Mouse (Mus musculus) ES-Bruce4 (cell line): ENCODE results near the gene Nudt17. TPM values are rescaled to one million over a fixed set of nuclear protein-coding genes. Genes with fewer than 3 reads are reported as not detected.
A peak's percentile ranks its signal among the peaks of the same experiment; 100 is the strongest.

ENCODE experiments used
- H3K27ac ChIP-seq: 2 replicates; pipeline ENCODE4 v1.5.1; 2012; ENCODE audit warnings: low read length, inconsistent platforms; ENCODE audit not compliant: insufficient read depth
- H3K27me3 ChIP-seq: 2 replicates; pipeline ENCODE4 v1.6.1; 2012; ENCODE audit warnings: mild to moderate bottlenecking, low read length, inconsistent platforms; ENCODE audit not compliant: control insufficient read depth, poor library complexity, insufficient read depth, severe bottlenecking
- H3K36me3 ChIP-seq: 2 replicates; pipeline ENCODE4 v1.6.1; 2012; ENCODE audit warnings: inconsistent platforms, mild to moderate bottlenecking, low read length, moderate library complexity; ENCODE audit not compliant: control insufficient read depth, poor library complexity, insufficient read depth, severe bottlenecking
- H3K4me1 ChIP-seq: one replicate; pipeline ENCODE4 v1.8.1; 2011; ENCODE audit warnings: low read length; ENCODE audit not compliant: control insufficient read depth, insufficient read depth
- H3K4me3 ChIP-seq: 2 replicates; pipeline ENCODE4 v1.5.1; 2011; ENCODE audit warnings: low read depth, mild to moderate bottlenecking, low read length
- H3K9ac ChIP-seq: 2 replicates; pipeline ENCODE4 v1.6.1; 2012; ENCODE audit warnings: low read depth, mild to moderate bottlenecking, inconsistent platforms; ENCODE audit not compliant: poor library complexity, severe bottlenecking
- H3K9me3 ChIP-seq: replicated peaks from 2 replicates; pipeline ENCODE4 v1.6.1; 2012; ENCODE audit warnings: mild to moderate bottlenecking, low read length, inconsistent platforms; ENCODE audit not compliant: control insufficient read depth, poor library complexity, insufficient read depth, severe bottlenecking
- CTCF ChIP-seq: IDR thresholded peaks from one replicate; pipeline ENCODE4 v1.8.1; 2011; ENCODE audit warnings: low read depth, low read length
- EP300 ChIP-seq: IDR thresholded peaks from 2 replicates; pipeline ENCODE4 v1.6.1; 2011; ENCODE audit warnings: low read depth, low read length; ENCODE audit not compliant: insufficient read depth
- POLR2A ChIP-seq: IDR thresholded peaks from one replicate; pipeline ENCODE4 v1.8.1; 2011; ENCODE audit warnings: low read length; ENCODE audit not compliant: insufficient read depth
- polyA plus RNA-seq: library from polyadenylated mRNA; stranded (reverse); fragments of >200 nt; gene quantifications from 2 replicates; pipeline ENCODE4 v1.2.4, GENCODE M21; 2011; ENCODE audit warnings: low read depth; ENCODE audit not compliant: missing spikeins, insufficient read depth, insufficient read length

Gene Nudt17
- polyA plus RNA-seq, 1 experiment: 9.9 TPM

DNA sequence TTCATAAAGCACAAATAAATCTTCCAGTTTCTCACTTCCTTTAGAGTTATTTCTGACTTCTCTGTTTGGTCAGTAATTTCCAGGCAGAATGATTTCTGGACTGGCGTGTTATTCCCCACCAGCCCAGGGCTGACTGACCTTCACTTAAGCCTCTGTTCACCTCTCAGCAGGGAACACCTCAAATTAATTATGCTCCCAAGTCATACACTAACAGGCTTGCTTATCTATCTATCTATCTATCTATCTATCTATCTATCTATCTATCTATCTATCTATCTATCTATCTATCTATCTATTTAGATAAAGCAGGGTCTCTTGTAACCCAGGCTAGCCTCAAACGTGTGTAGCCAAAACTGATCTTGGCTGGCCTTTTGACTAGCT lies 312 bp upstream of the Nudt17 start:
- H3K27ac ChIP-seq: no peak overlapping the region
- no peaks in the 10 kb centered on the region for H3K27me3 ChIP-seq
- H3K4me3 ChIP-seq: no peak overlapping the region
- no peak overlapping the region for H3K9ac ChIP-seq
- TF ChIP-seq POLR2A (no peak), CTCF (no peak), EP300 (no peak)
- no peaks in the 10 kb centered on the region for H3K9me3 ChIP-seq
- peaks cover 21% of the 10 kb centered on the region for H3K36me3 ChIP-seq
- H3K4me1 ChIP-seq: peaks cover 3% of the 10 kb centered on the region

DNA sequence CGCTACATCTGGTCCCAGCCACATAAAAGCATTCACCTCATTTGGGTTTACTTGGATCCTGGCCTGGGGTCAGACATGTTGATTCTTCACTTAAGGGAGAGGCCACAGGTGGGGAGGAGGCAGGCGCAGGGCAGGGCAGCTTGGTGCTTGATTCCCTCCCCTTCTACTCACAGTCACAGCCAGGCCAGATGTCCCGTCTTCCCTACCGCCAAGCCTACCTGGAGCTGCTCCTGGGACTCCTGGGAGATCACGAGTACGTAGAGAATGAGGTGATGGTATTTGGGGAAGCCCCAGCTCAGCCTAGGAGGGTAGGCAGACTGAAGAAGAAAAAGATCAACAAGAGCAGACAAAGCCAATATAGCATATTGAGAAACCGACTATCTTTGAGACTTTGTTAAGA lies 1.4 kb downstream of the Nudt17 start:
- no peaks in the 10 kb centered on the region for H3K9me3 ChIP-seq
- TF ChIP-seq EP300 (no peak), CTCF (no peak), POLR2A (no peak)

DNA sequence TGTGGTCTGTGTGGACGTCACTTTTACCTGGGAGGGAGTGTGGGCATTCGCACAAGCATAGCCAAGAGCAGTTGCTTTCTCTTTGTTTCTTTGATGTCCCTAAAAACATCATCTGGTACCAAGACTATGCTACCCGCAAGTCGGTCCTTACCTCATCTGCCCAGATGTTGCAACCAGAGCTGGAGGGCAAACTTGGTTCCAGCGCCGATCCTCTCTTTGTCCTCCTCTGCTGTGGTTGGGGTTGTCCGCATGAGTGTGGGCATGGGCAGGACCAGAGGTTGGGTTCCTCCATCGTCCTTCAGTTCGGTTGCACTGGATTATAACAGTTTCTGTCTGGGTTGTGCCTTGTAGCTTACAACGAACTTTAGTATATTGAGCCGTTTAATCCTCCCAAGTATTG lies 2.1 kb downstream of the Nudt17 start:
- no peak for TF ChIP-seq POLR2A
- no peak for TF ChIP-seq EP300
- no peak for TF ChIP-seq CTCF
- H3K9me3 ChIP-seq: no peaks in the 10 kb centered on the region
- no peak overlapping the region for H3K4me3 ChIP-seq
- peaks cover 31% of the 10 kb centered on the region for H3K36me3 ChIP-seq
- H3K27me3 ChIP-seq: no peaks in the 10 kb centered on the region
- H3K9ac ChIP-seq: no peak overlapping the region
- no peak overlapping the region for H3K27ac ChIP-seq
- peaks cover 10% of the 10 kb centered on the region for H3K4me1 ChIP-seq

More for the DNA sequence above, 1.4 kb downstream of the Nudt17 start:
- Histone ChIP-seq H3K9ac (no peak overlapping the region), H3K27me3 (no peaks in the 10 kb centered on the region), H3K4me3 (no peak overlapping the region), H3K4me1 (peaks cover 7% of the 10 kb centered on the region), H3K36me3 (peaks cover 23% of the 10 kb centered on the region), H3K27ac (no peak overlapping the region)

DNA sequence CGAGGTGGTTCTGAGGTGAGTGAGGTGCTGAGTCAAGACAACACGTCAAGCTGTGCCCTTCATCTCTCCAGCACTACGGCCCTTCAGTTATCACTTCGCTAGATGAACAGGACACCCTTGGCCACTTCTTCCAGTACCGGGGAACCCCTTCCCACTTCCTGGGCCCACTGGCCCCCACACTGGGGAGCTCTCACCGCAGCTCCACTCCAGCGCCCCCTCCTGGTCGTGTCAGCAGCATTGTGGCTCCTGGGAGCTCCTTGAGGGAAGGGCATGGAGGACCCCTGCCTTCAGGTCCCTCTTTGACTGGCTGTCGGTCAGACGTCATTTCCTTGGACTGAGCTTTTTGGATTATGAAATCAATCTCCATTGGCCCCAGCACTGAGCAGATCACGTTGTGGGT lies 3.6 kb downstream of the Nudt17 start:
- H3K9me3 ChIP-seq: no peaks in the 10 kb centered on the region
- TF ChIP-seq CTCF (peak; percentile 74), EP300 (no peak)
- H3K27me3 ChIP-seq: no peaks in the 10 kb centered on the region
- H3K27ac ChIP-seq: no peak overlapping the region
- peaks cover 29% of the 10 kb centered on the region for H3K36me3 ChIP-seq
- H3K4me1 ChIP-seq: peaks cover 10% of the 10 kb centered on the region
- H3K4me3 ChIP-seq: no peak overlapping the region
- no peak overlapping the region for H3K9ac ChIP-seq

DNA sequence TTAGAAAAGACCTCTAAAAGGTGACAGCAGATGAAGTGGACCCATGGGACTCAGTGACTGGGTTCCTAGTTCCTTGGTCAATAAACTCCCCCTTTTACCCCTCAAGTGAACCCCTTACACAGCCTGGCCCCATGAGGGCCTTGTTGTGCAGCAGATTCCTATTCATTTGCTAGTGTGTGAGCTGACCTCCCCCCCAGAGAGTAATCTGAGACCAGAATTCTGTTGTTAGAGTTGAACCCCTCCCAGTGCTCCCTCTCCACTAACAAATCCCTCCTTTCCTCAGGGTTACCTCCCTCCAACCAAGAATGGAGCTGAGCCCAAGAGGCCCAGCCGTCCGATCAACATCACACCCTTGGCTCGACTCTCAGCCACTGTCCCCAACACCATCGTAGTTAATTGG lies 7.4 kb downstream of the Nudt17 start:
- Histone ChIP-seq H3K4me3 (peak overlapping the region; percentile 13; the same call in 1 of the 2 replicates), H3K9ac (peak overlapping the region; percentile 7; the same call in 1 of the 2 replicates), H3K36me3 (peaks cover 27% of the 10 kb centered on the region), H3K4me1 (peaks cover 12% of the 10 kb centered on the region), H3K27me3 (no peaks in the 10 kb centered on the region), H3K27ac (peak overlapping the region; percentile 68), H3K9me3 (no peaks in the 10 kb centered on the region)
- no peak for TF ChIP-seq CTCF
- peak; percentile 62; the same call in 1 of the 2 replicates for TF ChIP-seq EP300

DNA sequence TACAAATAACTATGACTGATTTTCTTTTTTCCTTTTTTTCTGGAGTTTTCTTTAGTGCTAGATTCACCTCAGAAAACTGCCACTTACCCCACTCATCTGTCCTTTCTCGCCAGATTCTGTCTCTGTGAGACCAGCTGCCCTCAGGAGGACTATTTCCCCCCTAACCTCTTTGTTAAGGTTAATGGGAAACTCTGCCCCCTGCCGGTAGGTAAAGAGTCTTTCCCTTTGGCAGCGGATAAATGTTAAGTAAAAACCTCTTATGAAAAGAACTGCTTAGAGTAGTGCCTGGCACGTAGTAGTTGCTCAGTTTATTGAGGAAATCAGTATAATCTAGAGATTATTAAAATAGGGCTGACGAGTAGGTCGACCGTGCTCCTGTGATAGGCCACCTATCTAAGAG lies 8.0 kb downstream of the Nudt17 start:
- H3K27ac ChIP-seq: no peak overlapping the region
- H3K27me3 ChIP-seq: no peaks in the 10 kb centered on the region
- no peaks in the 10 kb centered on the region for H3K9me3 ChIP-seq
- H3K4me3 ChIP-seq: no peak overlapping the region
- TF ChIP-seq POLR2A (no peak), CTCF (no peak), EP300 (no peak)
- peaks cover 22% of the 10 kb centered on the region for H3K36me3 ChIP-seq
- peaks cover 12% of the 10 kb centered on the region for H3K4me1 ChIP-seq
- H3K9ac ChIP-seq: no peak overlapping the region
